Mouse (Mus musculus) heart, adult 2 months (tissue): ENCODE results near the gene Cd164l2.

Experiments used
- CTCF ChIP-seq: fragments of 200-600 bp; IDR thresholded peaks from 2 replicates; pipeline ENCODE4 v1.8.1; 2022; ENCODE audit warnings: antibody characterized with exemption, mild to moderate bottlenecking, moderate library complexity
- EP300 ChIP-seq: fragments of 200-500 bp; IDR thresholded peaks from 2 replicates; pipeline ENCODE4 v1.6.1; 2011; ENCODE audit warnings: low read depth, low read length, control low read depth; ENCODE audit not compliant: insufficient read depth

DNA sequence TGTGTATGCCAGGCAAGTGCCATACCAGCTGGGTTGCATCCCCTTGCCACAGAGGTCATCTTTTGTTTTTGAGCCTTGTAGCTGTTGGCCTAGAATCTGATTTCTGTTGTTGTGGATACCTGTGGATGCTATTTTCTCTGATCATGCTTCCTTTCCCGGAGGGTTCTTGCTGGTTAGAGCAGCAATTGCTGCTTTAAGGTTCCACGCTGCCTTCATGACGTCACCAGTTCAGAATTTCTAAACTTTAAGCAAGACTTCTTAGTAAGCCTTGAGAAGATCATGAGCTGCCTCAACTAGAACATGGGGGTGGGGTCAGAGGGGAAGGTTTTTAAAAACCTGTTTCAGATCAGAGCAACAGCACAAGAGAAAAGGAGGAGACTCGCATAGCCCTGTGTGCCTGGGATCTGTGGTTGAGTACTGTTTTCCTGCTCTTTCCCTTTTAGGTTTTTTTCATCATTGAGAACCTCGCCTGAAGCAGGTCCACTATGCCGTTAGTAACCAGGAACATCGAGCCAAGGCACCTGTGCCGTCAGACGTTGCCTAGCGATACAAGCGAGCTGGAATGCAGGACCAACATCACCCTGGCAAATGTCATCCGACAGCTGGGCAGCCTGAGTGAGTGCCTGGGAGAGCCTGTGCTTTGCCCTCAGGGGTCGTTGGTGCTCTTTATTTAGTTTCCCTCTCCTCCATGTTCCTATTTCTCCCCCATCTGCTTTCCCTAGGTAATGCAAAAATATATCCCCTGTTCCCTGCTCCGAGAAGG is 35.8 kb upstream of the Cd164l2 start:
- no peak for TF ChIP-seq CTCF
- TF ChIP-seq EP300: 0 out of 2 replicates have a peak, but pooled peaks have one; percentile 11
